ENCODE assay signal across 1 mouse cellular context in the genomic region with DNA sequence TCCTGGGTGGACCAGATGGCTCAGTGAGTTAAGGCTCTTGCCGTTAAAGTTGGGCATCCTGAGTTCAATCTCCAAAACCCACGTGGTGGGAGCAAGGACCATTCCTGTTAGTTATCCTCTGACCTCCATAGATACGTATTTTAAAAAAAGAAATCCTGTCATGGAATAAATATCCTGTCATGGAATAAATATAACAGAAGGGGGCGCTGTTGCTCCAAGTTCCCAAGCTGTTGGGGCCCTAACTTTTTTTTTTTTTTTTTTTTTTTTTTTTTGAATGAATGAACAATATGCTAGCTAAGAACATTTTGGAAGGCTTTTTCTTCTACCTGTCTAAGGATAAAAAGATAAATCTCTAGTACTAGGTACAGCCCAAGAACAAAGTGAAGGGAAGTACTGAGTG.
TF ChIP-seq lines count a peak whose summit lies in the region.

No protein-coding gene starts in this region.

TF ChIP-seq in myocyte, 11 proteins besides CTCF, POLR2A, EP300 and RAD21 (continued from another document):
- TF ChIP-seq POLR2AphosphoS2 (IDR thresholded peaks at IDR 0.05; ENCODE audit: insufficient read length, low read depth) (no peak), MYOG (IDR thresholded peaks at IDR 0.05; ENCODE audit: control insufficient read depth in 1 of 3, insufficient read depth in 1 of 3, insufficient read length in 2 of 3, low read depth in 2 of 3) (no peak)
TF ChIP-seq in myocyte: peak in this region for 0.
